Mouse (Mus musculus): ENCODE measurements around the gene Sema5b. TPM values are rescaled to one million over a fixed set of nuclear protein-coding genes. Genes with fewer than 3 reads are reported as not detected.

Sema5b gene
- polyA plus RNA-seq, 1 experiment from 2014 or later = 6.8 TPM

- 73% methylated on average over 13 of the region's 13 CpGs for WGBS
- H3K36me3 ChIP-seq = no peaks in the 10 kb centered on the region
Measured at GRCm38 (mm10) chr16:35685027-35685426, 144.1 kb downstream of the Sema5b start.

GRCm38 (mm10) chr16:35686491-35686890 is 145.5 kb downstream of the Sema5b start:
- ATAC-seq (ENCODE audit: insufficient number of reproducible peaks, low FRiP score, low TSS enrichment, low read depth) = no peak
- no peak overlapping the region for H3K27ac ChIP-seq (replicated peaks)
- no peak overlapping the region for H3K9ac ChIP-seq
- no peak overlapping the region for H3K4me2 ChIP-seq (replicated peaks)
- H3K36me3 ChIP-seq = no peaks in the 10 kb centered on the region
- H3K4me3 ChIP-seq (replicated peaks) = no peak overlapping the region
- no peaks in the 10 kb centered on the region for H3K27me3 ChIP-seq
- H3K9me3 ChIP-seq (replicated peaks) = no peaks in the 10 kb centered on the region
- peaks cover 18% of the 10 kb centered on the region for H3K4me1 ChIP-seq
- WGBS = 51% methylated on average over 7 of the region's 7 CpGs

More at GRCm38 (mm10) chr16:35685027-35685426, 144.1 kb downstream of the Sema5b start:
- Histone ChIP-seq H3K4me3 (replicated peaks) (no peak overlapping the region), H3K27me3 (no peaks in the 10 kb centered on the region), H3K4me1 (peaks cover 24% of the 10 kb centered on the region), H3K4me2 (replicated peaks) (no peak overlapping the region), H3K27ac (replicated peaks) (no peak overlapping the region), H3K9me3 (replicated peaks) (no peaks in the 10 kb centered on the region), H3K9ac (no peak overlapping the region)
- ATAC-seq (ENCODE audit: insufficient number of reproducible peaks, low FRiP score, low TSS enrichment, low read depth) = no peak

GRCm38 (mm10) chr16:35691606-35692005 is 150.7 kb downstream of the Sema5b start:
- 90% methylated on average over 7 of the region's 7 CpGs for WGBS
- no peak overlapping the region for H3K9ac ChIP-seq
- no peaks in the 10 kb centered on the region for H3K9me3 ChIP-seq (replicated peaks)
- ATAC-seq (ENCODE audit: insufficient number of reproducible peaks, low FRiP score, low TSS enrichment, low read depth) = no peak
- H3K27ac ChIP-seq (replicated peaks) = no peak overlapping the region
- no peak overlapping the region for H3K4me2 ChIP-seq (replicated peaks)
- no peaks in the 10 kb centered on the region for H3K27me3 ChIP-seq
- H3K36me3 ChIP-seq = peaks cover 14% of the 10 kb centered on the region; the same call in 1 of the 2 replicates
- no peak overlapping the region for H3K4me3 ChIP-seq (replicated peaks)
- peaks cover 2% of the 10 kb centered on the region; the same call in 1 of the 2 replicates for H3K4me1 ChIP-seq

GRCm38 (mm10) chr16:35694250-35694846 is 153.4 kb downstream of the Sema5b start:
- Histone ChIP-seq H3K9me3 (replicated peaks) (no peaks in the 10 kb centered on the region), H3K27ac (replicated peaks) (no peak overlapping the region), H3K4me3 (replicated peaks) (no peak overlapping the region), H3K4me1 (peaks cover under 1% of the 10 kb centered on the region; the same call in 1 of the 2 replicates), H3K27me3 (no peaks in the 10 kb centered on the region), H3K36me3 (peaks cover 23% of the 10 kb centered on the region), H3K9ac (no peak overlapping the region), H3K4me2 (replicated peaks) (no peak overlapping the region)
- WGBS = 90% methylated on average over 13 of the region's 13 CpGs
- ATAC-seq (ENCODE audit: insufficient number of reproducible peaks, low FRiP score, low TSS enrichment, low read depth) = no peak

- Histone ChIP-seq H3K27ac (replicated peaks) (no peak overlapping the region), H3K36me3 (peaks cover 23% of the 10 kb centered on the region), H3K4me2 (replicated peaks) (no peak overlapping the region), H3K27me3 (no peaks in the 10 kb centered on the region), H3K9me3 (replicated peaks) (no peaks in the 10 kb centered on the region), H3K4me1 (peaks cover 7% of the 10 kb centered on the region; the same call in 1 of the 2 replicates), H3K9ac (no peak overlapping the region), H3K4me3 (replicated peaks) (no peak overlapping the region)
- no peak for ATAC-seq (ENCODE audit: insufficient number of reproducible peaks, low FRiP score, low TSS enrichment, low read depth)
- WGBS = 78% methylated on average over 2 of the region's 2 CpGs
Measured at GRCm38 (mm10) chr16:35696103-35696502, 155.2 kb downstream of the Sema5b start.

- no peaks in the 10 kb centered on the region for H3K27me3 ChIP-seq
- H3K36me3 ChIP-seq = peaks cover 9% of the 10 kb centered on the region; the same call in 1 of the 2 replicates
- no peak overlapping the region for H3K27ac ChIP-seq (replicated peaks)
- H3K9ac ChIP-seq = no peak overlapping the region
- H3K9me3 ChIP-seq (replicated peaks) = no peaks in the 10 kb centered on the region
- H3K4me2 ChIP-seq (replicated peaks) = no peak overlapping the region
- 41% methylated on average over 11 of the region's 11 CpGs for WGBS
- H3K4me1 ChIP-seq = peaks cover 12% of the 10 kb centered on the region
- no peak for ATAC-seq (ENCODE audit: insufficient number of reproducible peaks, low FRiP score, low TSS enrichment, low read depth)
- H3K4me3 ChIP-seq (replicated peaks) = no peak overlapping the region
Measured at GRCm38 (mm10) chr16:35701823-35702222, 160.9 kb downstream of the Sema5b start.

GRCm38 (mm10) chr16:35703763-35704679 is 163.1 kb downstream of the Sema5b start:
- 60% methylated on average over 16 of the region's 16 CpGs for WGBS
- no peaks in the 10 kb centered on the region for H3K36me3 ChIP-seq
- no peak overlapping the region for H3K9ac ChIP-seq
- no peak overlapping the region for H3K4me2 ChIP-seq (replicated peaks)
- H3K27me3 ChIP-seq = no peaks in the 10 kb centered on the region
- no peaks in the 10 kb centered on the region for H3K9me3 ChIP-seq (replicated peaks)
- H3K27ac ChIP-seq (replicated peaks) = no peak overlapping the region
- H3K4me3 ChIP-seq (replicated peaks) = no peak overlapping the region
- ATAC-seq (ENCODE audit: insufficient number of reproducible peaks, low FRiP score, low TSS enrichment, low read depth) = no peak
- peaks cover 12% of the 10 kb centered on the region for H3K4me1 ChIP-seq

GRCm38 (mm10) chr16:35704796-35705195 is 163.9 kb downstream of the Sema5b start:
- Histone ChIP-seq H3K9ac (no peak overlapping the region), H3K27me3 (no peaks in the 10 kb centered on the region), H3K9me3 (replicated peaks) (no peaks in the 10 kb centered on the region), H3K4me3 (replicated peaks) (no peak overlapping the region), H3K4me2 (replicated peaks) (no peak overlapping the region), H3K4me1 (peaks cover 9% of the 10 kb centered on the region; the same call in 1 of the 2 replicates), H3K36me3 (no peaks in the 10 kb centered on the region), H3K27ac (replicated peaks) (no peak overlapping the region)
- WGBS = 69% methylated on average over 14 of the region's 14 CpGs
- no peak for ATAC-seq (ENCODE audit: insufficient number of reproducible peaks, low FRiP score, low TSS enrichment, low read depth)

GRCm38 (mm10) chr16:35707004-35707403 is 166.1 kb downstream of the Sema5b start:
- H3K9ac ChIP-seq = no peak overlapping the region
- no peaks in the 10 kb centered on the region for H3K27me3 ChIP-seq
- H3K27ac ChIP-seq (replicated peaks) = no peak overlapping the region
- H3K9me3 ChIP-seq (replicated peaks) = no peaks in the 10 kb centered on the region
- no peaks in the 10 kb centered on the region for H3K36me3 ChIP-seq
- 90% methylated on average over 5 of the region's 5 CpGs for WGBS
- no peak for ATAC-seq (ENCODE audit: insufficient number of reproducible peaks, low FRiP score, low TSS enrichment, low read depth)
- H3K4me1 ChIP-seq = 0 out of 2 replicates have a peak, but pooled peaks cover under 1% of the 10 kb centered on the region
- no peak overlapping the region for H3K4me2 ChIP-seq (replicated peaks)
- H3K4me3 ChIP-seq (replicated peaks) = no peak overlapping the region

GRCm38 (mm10) chr16:35711004-35711403 is 170.1 kb downstream of the Sema5b start:
- 39% methylated on average over 7 of the region's 7 CpGs for WGBS
- ATAC-seq (ENCODE audit: insufficient number of reproducible peaks, low FRiP score, low TSS enrichment, low read depth) = no peak
- H3K4me3 ChIP-seq (replicated peaks) = no peak overlapping the region
- H3K4me1 ChIP-seq = 0 out of 2 replicates have a peak, but pooled peaks cover 3% of the 10 kb centered on the region
- no peak overlapping the region for H3K4me2 ChIP-seq (replicated peaks)
- no peaks in the 10 kb centered on the region for H3K36me3 ChIP-seq
- no peak overlapping the region for H3K9ac ChIP-seq
- no peaks in the 10 kb centered on the region for H3K9me3 ChIP-seq (replicated peaks)
- no peak overlapping the region for H3K27ac ChIP-seq (replicated peaks)
- H3K27me3 ChIP-seq = no peaks in the 10 kb centered on the region

GRCm38 (mm10) chr16:35713606-35714005 is 172.7 kb downstream of the Sema5b start:
- no peak for ATAC-seq (ENCODE audit: insufficient number of reproducible peaks, low FRiP score, low TSS enrichment, low read depth)
- 0 out of 2 replicates have a peak, but pooled peaks cover 3% of the 10 kb centered on the region for H3K4me1 ChIP-seq

More at GRCm38 (mm10) chr16:35713606-35714005, 172.7 kb downstream of the Sema5b start:
- no peak overlapping the region for H3K27ac ChIP-seq (replicated peaks)
- no peaks in the 10 kb centered on the region for H3K27me3 ChIP-seq
- H3K4me2 ChIP-seq (replicated peaks) = no peak overlapping the region
- H3K9ac ChIP-seq = no peak overlapping the region
- H3K36me3 ChIP-seq = peaks cover 7% of the 10 kb centered on the region
- no peak overlapping the region for H3K4me3 ChIP-seq (replicated peaks)
- no peaks in the 10 kb centered on the region for H3K9me3 ChIP-seq (replicated peaks)
- WGBS = 67% methylated on average over 7 of the region's 7 CpGs

Data from embryonic facial prominence, embryonic 15.5 days (tissue).